Mouse (Mus musculus) megakaryocyte, embryonic 14.5 days (primary cell): ENCODE data around the gene Gm20605.

Experiments
- FLI1 ChIP-seq: IDR thresholded peaks from 2 replicates; pipeline ENCODE4 v1.6.1; 2012; ENCODE audit warnings: low read length, inconsistent platforms, mixed read lengths
- GATA1 ChIP-seq: IDR thresholded peaks from 3 replicates; pipeline ENCODE4 v1.6.1; 2012; ENCODE audit warnings: mixed read lengths, low read length, inconsistent platforms, borderline replicate concordance

DNA sequence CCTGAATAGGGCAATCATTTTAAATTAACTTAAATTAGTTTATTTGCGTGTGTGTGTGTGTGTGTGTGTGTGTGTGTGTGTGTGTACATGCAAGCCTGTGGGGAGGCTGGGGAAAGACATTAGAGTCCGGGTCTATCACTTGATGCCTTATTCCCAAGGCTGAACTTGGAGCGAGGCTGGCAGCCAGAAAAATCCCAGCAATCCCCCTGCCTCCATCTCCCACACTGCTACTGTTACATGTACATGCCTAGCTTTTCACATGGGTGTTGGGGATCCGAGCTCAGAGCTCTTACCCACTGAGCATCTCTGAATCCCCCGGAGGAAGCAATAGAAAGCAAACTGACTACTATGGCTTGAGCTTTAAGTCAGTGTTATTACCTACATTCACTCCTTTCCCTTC is 43.4 kb downstream of the Gm20605 start:
- no peak for TF ChIP-seq GATA1
- no peak for TF ChIP-seq FLI1
